Mouse (Mus musculus): ENCODE results near the gene Atf3.

The Atf3 gene

GRCm38 (mm10) chr1:191217939-191218338, at the start of gene Atf3:
TSS of gene Atf3 (minus strand) at chr1:191218039.
- no peak for DNase-seq (ENCODE audit: low spot score)

DNA sequence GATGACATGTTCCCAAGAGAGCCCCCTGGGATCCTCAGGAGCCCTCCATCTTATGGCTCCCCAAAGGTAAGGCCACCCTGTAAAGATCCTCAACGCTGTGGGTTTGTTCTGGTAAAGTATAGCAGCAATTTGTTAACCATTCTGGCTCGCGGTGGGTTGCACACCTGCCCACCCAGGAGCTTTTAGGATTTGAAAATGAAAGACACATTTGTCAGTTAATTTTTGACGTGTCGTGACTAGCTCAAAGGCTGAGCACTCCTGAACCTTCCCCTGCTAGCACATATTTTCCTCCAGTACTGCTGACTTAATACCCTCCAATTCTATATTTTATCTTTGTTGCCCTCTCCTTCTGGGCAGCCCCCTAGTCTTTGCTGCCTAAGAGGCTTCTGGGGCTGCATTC, 49.3 kb upstream of the Atf3 start:
- DNase-seq (ENCODE audit: low spot score), result no peak

DNA sequence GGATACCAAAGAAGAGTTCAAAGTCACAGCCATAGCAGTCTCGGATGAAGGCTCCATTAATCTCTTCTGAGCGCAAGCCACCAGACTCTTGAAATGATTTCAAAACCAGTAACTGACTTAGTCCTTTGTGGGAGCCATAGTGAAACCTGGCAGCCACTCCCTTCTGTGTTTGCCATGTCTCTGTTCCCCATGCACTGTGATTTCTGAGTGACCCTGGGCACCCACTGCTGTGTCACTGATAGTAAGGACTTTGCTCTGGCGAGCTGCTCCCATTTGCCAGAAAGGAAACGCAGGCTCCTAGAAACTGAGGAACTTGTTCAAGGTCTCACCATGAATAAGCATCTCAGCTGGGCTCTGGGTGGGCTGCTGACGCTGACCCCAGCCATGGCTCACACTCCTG, 45.6 kb upstream of the Atf3 start:
- no peak for DNase-seq (ENCODE audit: low spot score)

- DNase-seq (ENCODE audit: low spot score), result no peak
Observed at GRCm38 (mm10) chr1:191261861-191262260, 44.0 kb upstream of the Atf3 start.

- DNase-seq (ENCODE audit: low spot score), result no peak
Observed at GRCm38 (mm10) chr1:191259661-191260060, 41.8 kb upstream of the Atf3 start.

GRCm38 (mm10) chr1:191259121-191259520, 41.3 kb upstream of the Atf3 start:
- no peak for DNase-seq (ENCODE audit: low spot score)

DNA sequence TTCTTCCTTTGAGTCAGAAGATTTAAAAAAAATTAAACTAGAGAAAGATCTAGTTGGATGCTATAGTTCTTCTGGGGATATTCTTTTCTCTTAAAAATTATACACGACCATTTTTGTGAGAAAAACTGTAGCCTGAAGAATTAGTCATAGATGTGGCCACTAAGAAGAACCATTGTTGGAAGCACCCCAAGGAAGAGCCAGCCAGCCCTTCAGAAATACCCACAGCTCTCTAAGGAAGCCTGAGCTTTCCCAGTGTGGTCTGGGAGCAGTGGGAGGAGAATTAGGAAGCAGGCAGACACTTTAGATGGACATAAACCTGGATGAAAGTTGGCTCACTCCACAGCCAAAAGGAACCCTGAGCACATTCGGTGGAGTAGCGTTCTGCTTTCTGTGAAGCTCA, 40.7 kb upstream of the Atf3 start:
- DNase-seq (ENCODE audit: low spot score), result no peak

DNA sequence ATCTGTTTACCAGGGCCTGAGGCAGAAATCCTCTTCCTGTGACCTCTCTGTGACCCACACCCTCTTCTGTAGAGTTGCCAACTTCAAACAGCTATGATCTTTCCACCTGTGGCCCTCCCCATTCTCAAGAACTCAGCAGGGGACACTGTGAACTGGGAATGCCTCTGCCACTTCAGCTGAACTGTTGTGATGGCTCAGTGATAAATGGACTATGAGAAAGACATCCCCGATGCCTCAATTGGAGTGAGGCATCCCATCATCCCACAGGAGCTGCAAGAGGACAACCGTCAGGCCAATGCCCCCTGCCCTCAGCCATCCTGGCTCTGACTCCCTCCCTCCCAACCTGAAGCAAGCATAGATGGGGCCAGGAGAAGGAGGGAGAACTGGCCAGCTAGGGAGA, 40.1 kb upstream of the Atf3 start:
- DNase-seq (ENCODE audit: low spot score), result no peak

- no peak for DNase-seq (ENCODE audit: low spot score)
Observed at GRCm38 (mm10) chr1:191257351-191257771, 39.5 kb upstream of the Atf3 start.

GRCm38 (mm10) chr1:191256566-191257350, 38.9 kb upstream of the Atf3 start:
- no peak for DNase-seq (ENCODE audit: low spot score)

DNA sequence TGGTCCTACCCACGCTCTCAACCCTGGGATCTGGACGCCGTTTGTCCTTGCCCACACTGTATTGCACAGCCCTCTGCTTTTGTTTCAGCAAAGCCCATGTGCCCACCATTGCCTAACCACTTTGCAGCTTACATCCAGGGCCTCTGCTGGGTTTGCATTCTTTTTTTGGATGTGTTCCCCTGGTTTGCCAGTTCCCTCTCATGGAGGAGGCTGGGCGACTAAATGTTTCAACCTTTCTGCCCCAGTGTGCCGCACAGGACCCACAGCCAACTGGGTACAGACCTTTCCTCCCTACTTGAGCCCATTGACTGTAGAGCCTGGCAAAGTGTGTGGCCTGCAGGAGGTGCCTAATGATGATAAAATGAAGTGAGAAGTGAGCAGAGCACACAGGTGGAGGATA, 38.3 kb upstream of the Atf3 start:
- no peak for DNase-seq (ENCODE audit: low spot score)

- no peak for DNase-seq (ENCODE audit: low spot score)
Observed at GRCm38 (mm10) chr1:191254448-191254847, 36.6 kb upstream of the Atf3 start.

DNA sequence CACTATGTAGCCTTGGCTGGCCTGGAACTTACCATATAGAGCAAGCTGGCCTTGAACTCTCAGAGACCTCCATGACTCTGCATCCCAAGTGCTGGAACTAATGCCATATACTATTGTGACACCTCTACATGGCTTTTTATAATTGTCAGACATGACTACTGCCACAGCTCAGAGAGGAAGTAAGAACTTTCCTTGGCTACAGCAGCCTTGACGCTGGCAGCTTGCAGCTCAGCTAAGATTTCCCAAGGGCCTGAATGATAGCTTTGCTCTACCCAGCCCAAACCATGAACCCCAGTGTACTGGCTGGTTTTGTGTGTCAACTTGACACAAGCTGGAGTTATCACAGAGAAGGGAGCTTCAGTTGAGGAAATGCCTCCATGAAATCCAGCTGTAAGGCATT, 35.8 kb upstream of the Atf3 start:
- DNase-seq (ENCODE audit: low spot score), result no peak

DNA sequence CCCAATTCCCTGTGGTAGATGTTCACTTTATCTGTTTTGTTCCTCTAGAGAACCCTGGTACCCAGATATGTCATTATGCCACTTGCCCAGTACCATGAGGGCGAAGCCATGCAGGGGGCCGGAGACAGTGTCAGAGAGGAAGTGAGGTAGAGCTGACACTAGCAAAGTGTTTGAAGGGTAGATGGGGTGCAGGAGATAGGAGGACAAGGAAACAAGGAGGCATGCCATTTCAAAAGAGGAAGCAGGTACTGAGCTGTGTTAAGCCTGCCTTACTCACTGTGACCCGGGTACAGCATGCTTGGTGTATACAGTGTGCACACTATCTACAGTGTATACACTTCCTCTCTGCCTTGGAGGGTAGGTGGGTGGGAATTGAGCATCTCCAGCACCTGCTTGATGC, 32.1 kb upstream of the Atf3 start:
- DNase-seq (ENCODE audit: low spot score), result no peak

GRCm38 (mm10) chr1:191248423-191248822, 30.6 kb upstream of the Atf3 start:
- DNase-seq (ENCODE audit: low spot score), result no peak

DNA sequence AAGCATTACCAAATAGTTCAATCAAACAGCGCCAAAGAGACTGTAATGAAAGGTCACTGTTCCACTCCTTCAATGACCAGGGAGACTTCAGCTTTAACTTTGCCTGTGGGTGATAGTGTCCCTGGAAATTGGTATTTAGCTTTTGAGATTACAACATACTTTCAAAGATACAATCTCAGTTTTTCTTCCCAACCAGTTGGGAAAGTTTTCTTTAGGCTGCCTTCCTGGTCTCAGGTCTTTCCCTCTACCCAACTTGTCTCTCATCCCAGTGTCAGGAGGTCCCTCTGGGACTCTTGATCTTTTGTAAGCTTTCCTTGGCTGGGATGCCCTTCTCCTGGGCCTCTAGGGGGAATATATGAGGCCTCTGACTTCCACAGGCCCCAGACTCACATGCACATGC, 29.7 kb upstream of the Atf3 start:
- DNase-seq (ENCODE audit: low spot score), result no peak

DNA sequence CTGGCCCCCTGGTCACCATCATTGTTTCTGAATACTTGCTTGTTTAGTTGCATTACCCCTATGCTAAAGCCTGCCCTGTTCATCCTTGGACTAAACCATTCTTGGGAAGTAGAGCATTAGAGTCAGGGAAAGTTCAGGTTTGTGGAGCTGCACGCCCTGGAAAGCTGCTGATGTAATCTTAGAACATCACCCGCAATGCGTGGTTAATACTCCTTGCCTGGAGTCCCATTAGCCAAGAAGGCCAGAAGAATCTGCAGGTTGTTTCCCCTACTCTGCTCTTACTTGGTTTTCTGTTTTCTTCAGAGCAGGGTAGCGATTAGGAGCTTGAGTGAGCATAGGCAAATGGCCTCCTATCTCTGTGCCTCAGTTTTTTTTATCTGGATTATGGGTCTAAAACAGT, 26.0 kb upstream of the Atf3 start:
- DNase-seq (ENCODE audit: low spot score), result no peak

- DNase-seq (ENCODE audit: low spot score), result no peak
Observed at GRCm38 (mm10) chr1:191242065-191242698, 24.3 kb upstream of the Atf3 start.

- no peak for DNase-seq (ENCODE audit: low spot score)
Observed at GRCm38 (mm10) chr1:191241574-191241973, 23.7 kb upstream of the Atf3 start.

GRCm38 (mm10) chr1:191239602-191240001, 21.8 kb upstream of the Atf3 start:
- no peak for DNase-seq (ENCODE audit: low spot score)

DNA sequence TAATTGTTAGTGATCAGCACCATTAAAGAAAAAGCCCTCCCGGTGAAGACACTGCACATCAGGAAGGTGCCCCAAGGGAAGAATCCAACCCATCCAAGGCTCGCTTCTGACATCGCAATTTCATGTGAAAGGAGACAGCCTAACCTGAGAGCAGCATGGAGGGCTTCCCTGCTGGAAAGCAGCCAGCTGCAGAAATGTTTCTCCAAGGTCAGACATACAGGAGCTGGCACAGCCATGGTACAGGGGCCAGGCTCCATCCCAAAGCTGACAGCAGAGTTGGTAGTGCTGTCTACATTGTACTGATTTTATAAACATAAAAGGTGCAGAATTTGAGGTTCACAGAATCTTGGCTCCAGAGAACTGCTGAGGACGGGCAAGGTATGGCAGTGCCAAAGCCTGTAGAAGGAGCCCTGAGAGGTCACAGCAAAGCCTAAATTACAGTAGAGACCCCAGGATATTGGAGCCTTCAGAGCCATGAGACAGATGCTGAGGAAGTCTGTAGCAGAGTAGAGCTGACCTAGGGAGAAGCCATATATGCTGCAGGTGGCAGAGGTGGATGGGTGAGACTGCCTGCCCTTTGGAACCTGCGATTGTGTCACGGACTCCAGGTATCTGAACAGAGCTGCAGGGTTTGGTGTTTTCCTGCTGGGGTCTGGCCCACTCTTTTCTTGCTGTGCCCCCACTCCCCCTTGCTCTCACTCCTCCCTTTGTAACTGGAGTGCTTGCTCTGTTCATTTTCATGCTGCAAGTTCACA, 18.1 kb upstream of the Atf3 start:
- no peak for DNase-seq (ENCODE audit: low spot score)

GRCm38 (mm10) chr1:191234837-191235236, 17.0 kb upstream of the Atf3 start:
- no peak for DNase-seq (ENCODE audit: low spot score)

DNA sequence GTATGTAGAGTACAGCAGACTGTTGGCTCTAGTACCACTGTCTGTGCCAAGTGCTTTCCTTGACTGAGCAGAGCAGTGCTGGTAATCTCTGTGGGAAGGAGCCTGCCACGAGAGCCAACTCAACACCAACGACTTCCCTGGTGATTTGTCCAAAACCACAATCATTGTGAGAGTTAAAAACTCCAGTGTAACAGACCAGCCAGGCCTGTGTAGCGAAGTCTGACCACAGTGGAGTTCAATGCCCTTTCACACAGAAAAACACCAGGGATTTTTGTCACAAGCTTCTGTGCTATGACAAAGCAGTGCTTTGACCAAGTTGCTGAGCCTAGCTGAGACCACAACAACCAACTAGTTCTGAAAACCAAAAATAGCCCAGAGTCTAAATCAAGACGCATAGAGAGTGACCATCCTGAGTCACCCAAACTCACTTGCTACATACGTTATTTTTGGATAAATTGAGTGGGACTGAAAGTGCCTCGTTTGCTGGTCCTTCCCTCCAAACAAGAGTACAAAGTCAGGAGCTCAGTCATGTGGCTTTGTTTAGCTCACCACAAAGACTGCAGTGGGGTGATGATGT, 12.6 kb upstream of the Atf3 start:
- DNase-seq (ENCODE audit: low spot score), result no peak
